Mouse (Mus musculus) forebrain, embryonic 12.5 days (tissue): ENCODE measurements around the gene Entpd3. TPM values are rescaled to one million over a fixed set of nuclear protein-coding genes. Genes with fewer than 3 reads are reported as not detected.

Experiments used
- ATAC-seq: fragments of 200-750 bp; cut with Nextera tagmentation; 2 replicates; pipeline ENCODE4 v1.8.0; 2017; ENCODE audit warnings: moderate TSS enrichment; ENCODE audit not compliant: low FRiP score
- H3K27ac ChIP-seq: fragments of 300-500 bp; sonication (generic); 2 replicates; pipeline ENCODE4 v1.5.1; 2016; ENCODE audit warnings: mild to moderate bottlenecking
- H3K27me3 ChIP-seq: fragments of 300-500 bp; sonication (generic); 2 replicates; pipeline ENCODE4 v1.6.1; 2016; ENCODE audit warnings: mild to moderate bottlenecking
- H3K36me3 ChIP-seq: fragments of 300-500 bp; sonication (generic); replicated peaks from 2 replicates; pipeline ENCODE4 v1.6.1; 2016; ENCODE audit warnings: mild to moderate bottlenecking
- H3K4me1 ChIP-seq: fragments of 300-500 bp; sonication (generic); 2 replicates; pipeline ENCODE4 v1.6.1; 2016
- H3K4me2 ChIP-seq: fragments of 300-500 bp; sonication (generic); 2 replicates; pipeline ENCODE4 v1.6.1; 2016; ENCODE audit warnings: mild to moderate bottlenecking, moderate library complexity
- H3K4me3 ChIP-seq: fragments of 300-500 bp; sonication (generic); replicated peaks from 2 replicates; pipeline ENCODE4 v1.5.1; 2016; ENCODE audit warnings: mild to moderate bottlenecking
- H3K9ac ChIP-seq: fragments of 300-500 bp; sonication (generic); 2 replicates; pipeline ENCODE4 v1.6.1; 2016; ENCODE audit warnings: mild to moderate bottlenecking
- H3K9me3 ChIP-seq: fragments of 300-500 bp; sonication (generic); 2 replicates; pipeline ENCODE4 v1.6.1; 2016
- WGBS: fragments of 180-500 bp; shearing (Covaris S2); methylation state at CpG from one replicate; pipeline ENCODE4 v1.1.7; 2016; 5-methylcytosine and 5-hydroxymethylcytosine counted together
- polyA plus RNA-seq: library from polyadenylated mRNA; unstranded; fragments of >200 nt; fragmentation: Nextera tagmentation; extraction: Ambion mirVana; gene quantifications from 2 replicates; pipeline ENCODE4 v1.2.1, GENCODE M21; 2016

Entpd3 gene
- polyA plus RNA-seq, 1 experiment from 2014 or later, result 0.23 TPM

DNA sequence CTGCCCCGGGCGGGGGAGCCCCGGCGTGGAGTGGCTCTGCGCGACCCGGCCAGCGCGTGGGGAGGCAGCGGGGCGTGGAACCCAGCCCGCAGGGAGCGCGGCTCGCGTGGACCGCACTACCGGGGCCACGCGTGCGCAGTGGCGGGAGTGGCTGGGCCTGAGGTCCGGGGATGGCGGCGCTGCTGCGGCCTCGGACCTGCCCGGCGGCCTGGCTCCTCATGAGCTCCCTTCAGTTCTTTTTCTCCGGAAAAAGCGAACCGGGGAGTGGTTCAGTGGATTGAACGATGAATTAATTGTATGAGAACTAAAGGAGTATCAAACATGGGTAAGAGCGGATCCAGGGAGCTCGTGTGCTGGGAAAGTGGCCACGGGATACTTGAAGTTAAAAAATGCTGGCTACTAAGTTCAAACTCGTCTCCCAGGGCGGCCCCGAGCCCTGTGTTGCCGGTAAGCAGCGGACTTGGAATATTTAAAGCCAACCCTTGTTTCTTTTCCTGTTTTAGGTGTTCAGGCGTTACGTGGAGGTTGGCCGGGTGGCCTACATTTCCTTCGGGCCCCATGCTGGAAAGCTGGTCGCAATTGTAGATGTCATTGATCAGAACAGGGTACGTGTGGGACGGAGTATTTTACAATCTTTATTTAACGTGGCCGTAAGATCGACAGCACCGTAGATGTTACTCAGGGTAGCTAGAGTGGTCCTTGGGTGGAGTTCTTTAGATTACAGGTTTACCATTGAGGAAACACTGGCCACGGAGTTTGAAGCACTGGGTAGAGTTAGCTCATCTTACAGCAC lies 32.2 kb downstream of the Entpd3 start:
- Histone ChIP-seq H3K9me3 (no peaks in the 10 kb centered on the region), H3K27me3 (no peaks in the 10 kb centered on the region), H3K36me3 (peaks cover 41% of the 10 kb centered on the region), H3K9ac (peak overlapping the region; percentile 93), H3K4me2 (peak overlapping the region; percentile 83), H3K4me1 (peaks cover 27% of the 10 kb centered on the region), H3K4me3 (peak overlapping the region; percentile 93), H3K27ac (peak overlapping the region; percentile 78)
- WGBS, result 2% methylated on average over 53 of the region's 53 CpGs
- peak; percentile 79 for ATAC-seq

- peak overlapping the region; percentile 91 for H3K4me2 ChIP-seq
- no peak overlapping the region for H3K9ac ChIP-seq
- no peaks in the 10 kb centered on the region for H3K27me3 ChIP-seq
- peak overlapping the region; percentile 81 for H3K27ac ChIP-seq
- H3K9me3 ChIP-seq, result no peaks in the 10 kb centered on the region
- no peak overlapping the region for H3K4me3 ChIP-seq
- H3K36me3 ChIP-seq, result peaks cover 41% of the 10 kb centered on the region
- 58% methylated on average over 6 of the region's 6 CpGs for WGBS
- H3K4me1 ChIP-seq, result peaks cover 25% of the 10 kb centered on the region
- no peak for ATAC-seq
Observed at GRCm38 (mm10) chr9:120575748-120576661, 36.4 kb downstream of the Entpd3 start.

DNA sequence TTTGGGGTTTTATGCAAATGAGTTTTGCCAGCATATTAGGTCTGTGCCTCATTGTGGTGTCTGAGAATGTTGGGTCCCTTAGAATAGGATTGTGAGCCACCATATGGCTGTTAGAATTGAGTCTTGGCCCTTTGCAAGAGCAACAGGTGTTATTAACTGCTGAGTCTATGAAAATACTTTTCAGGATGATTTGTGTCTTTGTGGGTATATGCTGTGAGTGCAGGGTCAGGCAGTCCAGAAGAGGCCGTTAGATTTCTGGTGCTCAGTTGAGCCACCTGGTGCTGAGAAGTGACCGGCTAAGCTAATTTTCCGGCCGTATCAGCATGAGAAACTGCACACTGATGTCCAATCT lies 37.0 kb downstream of the Entpd3 start:
- peak overlapping the region; percentile 81 for H3K27ac ChIP-seq
- peak; percentile 7; the same call in 1 of the 2 replicates for ATAC-seq
- peaks cover 25% of the 10 kb centered on the region for H3K4me1 ChIP-seq
- H3K4me2 ChIP-seq, result peak overlapping the region; percentile 91
- peaks cover 41% of the 10 kb centered on the region for H3K36me3 ChIP-seq
- H3K9me3 ChIP-seq, result no peaks in the 10 kb centered on the region
- no peaks in the 10 kb centered on the region for H3K27me3 ChIP-seq
- WGBS, result 3% methylated on average over 4 of the region's 4 CpGs
- H3K9ac ChIP-seq, result no peak overlapping the region
- peak overlapping the region; percentile 72 for H3K4me3 ChIP-seq

GRCm38 (mm10) chr9:120577133-120577651 lies 37.6 kb downstream of the Entpd3 start:
- H3K36me3 ChIP-seq, result peaks cover 41% of the 10 kb centered on the region
- no peaks in the 10 kb centered on the region for H3K9me3 ChIP-seq
- peak overlapping the region; percentile 81 for H3K27ac ChIP-seq
- H3K4me2 ChIP-seq, result peak overlapping the region; percentile 91
- ATAC-seq, result peak; percentile 92
- peaks cover 26% of the 10 kb centered on the region for H3K4me1 ChIP-seq
- under 1% methylated on average over 43 of the region's 43 CpGs for WGBS
- peak overlapping the region; percentile 88 for H3K9ac ChIP-seq
- no peaks in the 10 kb centered on the region for H3K27me3 ChIP-seq
- H3K4me3 ChIP-seq, result peak overlapping the region; percentile 72

GRCm38 (mm10) chr9:120577706-120578405 lies 38.2 kb downstream of the Entpd3 start:
- no peaks in the 10 kb centered on the region for H3K27me3 ChIP-seq
- H3K9ac ChIP-seq, result peak overlapping the region; percentile 88
- H3K4me2 ChIP-seq, result peak overlapping the region; percentile 91
- no peak for ATAC-seq
- H3K4me1 ChIP-seq, result peaks cover 25% of the 10 kb centered on the region
- H3K27ac ChIP-seq, result no peak overlapping the region
- H3K36me3 ChIP-seq, result peaks cover 36% of the 10 kb centered on the region
- no peaks in the 10 kb centered on the region for H3K9me3 ChIP-seq
- H3K4me3 ChIP-seq, result peak overlapping the region; percentile 72
- WGBS, result 60% methylated on average over 12 of the region's 12 CpGs

DNA sequence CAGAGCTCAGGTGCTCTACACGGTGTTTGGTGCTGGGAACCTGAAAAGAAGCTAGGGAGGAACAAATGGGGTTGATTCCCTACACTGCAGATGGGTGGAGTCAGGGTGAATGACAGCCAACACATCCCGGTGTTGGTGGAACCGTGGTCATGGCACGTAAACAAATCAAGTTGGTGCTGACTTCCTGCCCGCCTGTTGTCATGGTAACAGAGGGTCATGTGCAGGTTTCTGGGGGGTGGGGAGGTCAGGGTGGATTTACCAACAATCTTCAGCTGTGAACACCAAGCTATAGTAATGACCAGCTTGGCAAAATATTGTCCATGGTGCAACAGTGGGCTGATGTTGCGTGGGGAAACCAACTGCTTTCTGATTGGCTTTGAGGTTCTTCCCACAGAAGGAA lies 39.1 kb downstream of the Entpd3 start:
- Histone ChIP-seq H3K36me3 (peaks cover 28% of the 10 kb centered on the region), H3K27ac (no peak overlapping the region), H3K4me1 (peaks cover 28% of the 10 kb centered on the region), H3K4me2 (no peak overlapping the region), H3K27me3 (peaks cover 6% of the 10 kb centered on the region; the same call in 1 of the 2 replicates), H3K9me3 (no peaks in the 10 kb centered on the region), H3K4me3 (no peak overlapping the region), H3K9ac (no peak overlapping the region)
- WGBS, result 79% methylated on average over 6 of the region's 6 CpGs
- ATAC-seq, result no peak

DNA sequence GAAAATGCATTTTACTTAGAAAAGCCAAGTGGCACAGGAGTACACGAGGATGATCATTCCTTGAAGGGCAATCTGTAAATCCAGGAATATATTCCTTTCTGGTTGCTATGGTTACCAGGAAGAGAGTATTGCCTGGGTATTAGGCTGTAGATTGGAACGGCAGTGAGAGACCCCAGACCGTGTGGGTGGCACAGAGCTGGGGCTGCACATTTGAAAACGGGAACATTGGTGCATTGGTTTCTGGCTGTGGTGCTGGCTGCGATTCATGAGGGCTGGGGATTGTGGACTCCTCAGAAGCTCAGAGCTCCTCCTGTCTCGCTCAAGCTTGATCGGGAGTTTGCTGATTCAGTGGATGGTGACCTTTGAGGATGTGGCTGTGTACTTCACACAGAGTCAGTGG lies 40.2 kb downstream of the Entpd3 start:
- Histone ChIP-seq H3K36me3 (peaks cover 17% of the 10 kb centered on the region), H3K4me3 (no peak overlapping the region), H3K9ac (no peak overlapping the region), H3K27ac (no peak overlapping the region), H3K27me3 (peaks cover 6% of the 10 kb centered on the region; the same call in 1 of the 2 replicates), H3K4me1 (peaks cover 28% of the 10 kb centered on the region), H3K9me3 (no peaks in the 10 kb centered on the region), H3K4me2 (no peak overlapping the region)
- 79% methylated on average over 7 of the region's 7 CpGs for WGBS
- no peak for ATAC-seq

DNA sequence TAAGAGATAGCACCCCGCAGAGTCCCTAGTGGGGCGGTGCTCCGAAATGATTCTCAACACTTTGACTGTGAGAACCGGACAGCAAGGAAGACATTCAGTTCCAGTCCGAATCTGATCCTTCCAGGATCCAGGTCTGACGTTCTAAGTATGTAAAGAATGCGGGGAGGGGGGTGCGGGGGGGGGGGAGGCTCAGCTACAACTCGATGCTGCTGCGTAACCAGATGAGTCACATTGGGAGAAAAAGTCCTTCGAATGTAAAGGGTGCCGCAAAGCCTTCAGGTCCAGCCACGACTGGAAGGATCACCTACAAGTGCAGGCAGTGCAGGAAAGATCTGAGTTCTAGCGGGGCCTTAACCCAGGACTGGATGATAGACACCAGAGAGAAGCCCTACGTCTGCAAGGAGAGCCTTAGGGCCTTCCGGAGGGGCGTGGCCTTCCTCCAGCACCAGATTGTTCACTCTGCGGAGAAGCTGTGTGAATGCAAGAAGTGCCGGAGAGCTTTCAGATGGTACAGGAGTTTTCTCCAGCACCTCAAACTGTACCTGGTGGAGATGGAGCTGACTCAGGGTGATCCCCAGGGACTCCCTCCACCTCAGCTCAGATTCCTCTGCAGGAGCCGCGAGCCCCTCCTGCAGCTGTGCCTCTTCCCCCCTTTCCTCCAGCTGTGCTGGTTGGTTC lies 42.5 kb downstream of the Entpd3 start:
- no peaks in the 10 kb centered on the region for H3K36me3 ChIP-seq
- no peaks in the 10 kb centered on the region for H3K9me3 ChIP-seq
- peak; percentile 40; the same call in 1 of the 2 replicates for ATAC-seq
- 25% methylated on average over 21 of the region's 21 CpGs for WGBS
- H3K27ac ChIP-seq, result peak overlapping the region; percentile 47; the same call in 1 of the 2 replicates
- H3K9ac ChIP-seq, result peak overlapping the region; percentile 44
- H3K4me1 ChIP-seq, result peaks cover 22% of the 10 kb centered on the region
- peak overlapping the region; percentile 29 for H3K4me3 ChIP-seq
- peaks cover 6% of the 10 kb centered on the region; the same call in 1 of the 2 replicates for H3K27me3 ChIP-seq
- peak overlapping the region; percentile 55 for H3K4me2 ChIP-seq

- Histone ChIP-seq H3K9ac (peak overlapping the region; percentile 44), H3K4me1 (peaks cover 18% of the 10 kb centered on the region), H3K9me3 (no peaks in the 10 kb centered on the region), H3K27ac (peak overlapping the region; percentile 47), H3K36me3 (no peaks in the 10 kb centered on the region), H3K27me3 (peaks cover 6% of the 10 kb centered on the region; the same call in 1 of the 2 replicates), H3K4me3 (peak overlapping the region; percentile 29), H3K4me2 (peak overlapping the region; percentile 55)
- peak; percentile 81 for ATAC-seq
- WGBS, result 11% methylated on average over 28 of the region's 28 CpGs
Observed at GRCm38 (mm10) chr9:120582619-120583308, 43.1 kb downstream of the Entpd3 start.

DNA sequence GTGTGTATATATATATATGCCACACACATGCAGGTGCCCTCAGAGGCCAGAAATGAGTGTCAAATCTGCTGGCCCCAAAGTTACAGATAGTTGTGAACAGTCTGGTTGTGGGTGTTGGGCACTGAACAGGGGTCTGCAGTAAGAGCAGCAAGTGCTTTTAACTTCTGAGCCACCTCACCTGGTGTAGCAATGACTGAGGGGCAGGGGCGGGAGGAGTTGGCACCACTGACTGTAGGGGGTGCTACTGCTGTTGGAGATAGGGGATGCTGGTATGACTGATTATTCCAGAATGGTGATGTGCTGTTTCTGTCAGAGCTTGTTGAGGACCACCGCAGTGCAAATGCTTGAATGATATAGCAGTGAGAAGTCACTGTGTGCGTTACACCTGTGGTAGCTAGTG lies 43.7 kb downstream of the Entpd3 start:
- Histone ChIP-seq H3K27me3 (peaks cover 6% of the 10 kb centered on the region; the same call in 1 of the 2 replicates), H3K9ac (no peak overlapping the region), H3K4me3 (no peak overlapping the region), H3K36me3 (no peaks in the 10 kb centered on the region), H3K4me2 (peak overlapping the region; percentile 55), H3K4me1 (peaks cover 15% of the 10 kb centered on the region), H3K9me3 (no peaks in the 10 kb centered on the region), H3K27ac (no peak overlapping the region)
- 78% methylated on average over 3 of the region's 3 CpGs for whole genome bisulfite sequencing
- ATAC-seq, result no peak

- Histone ChIP-seq H3K27ac (no peak overlapping the region), H3K9me3 (no peaks in the 10 kb centered on the region), H3K9ac (no peak overlapping the region), H3K4me3 (no peak overlapping the region), H3K27me3 (peaks cover 6% of the 10 kb centered on the region; the same call in 1 of the 2 replicates), H3K4me2 (no peak overlapping the region), H3K4me1 (peaks cover 15% of the 10 kb centered on the region), H3K36me3 (no peaks in the 10 kb centered on the region)
- ATAC-seq, result no peak
- WGBS, result 18% methylated on average over 3 of the region's 3 CpGs
Observed at GRCm38 (mm10) chr9:120586546-120586945, 46.9 kb downstream of the Entpd3 start.
